Mouse (Mus musculus): ENCODE measurements around the gene Rpl36-ps4.
"Not testable (repeated sequence)": the region's sequence is repeated elsewhere in the genome, so short reads cannot be mapped to it uniquely, and the experiment has no call there.

GRCm38 (mm10) chr17:87959931-87960330, 39.2 kb downstream of the Rpl36-ps4 start:
- not testable (repeated sequence) for TF ChIP-seq CTCF (IDR thresholded peaks at IDR 0.05; ENCODE audit: control insufficient read depth, insufficient read depth, low read length); POLR2A (IDR thresholded peaks at IDR 0.05; ENCODE audit: borderline replicate concordance, control insufficient read depth, low read depth, low read length)

Data from bone marrow, adult 2 months (tissue).